Mouse (Mus musculus) midbrain, embryonic 16.5 days (tissue): ENCODE measurements around the gene Traf3ip3. TPM values are rescaled to one million over a fixed set of nuclear protein-coding genes. Genes with fewer than 3 reads are reported as not detected.
A peak's percentile ranks its signal among the peaks of the same experiment; 100 is the strongest.

Experiments
- ATAC-seq: fragments of 200-750 bp; cut with Nextera tagmentation; 2 replicates; pipeline ENCODE4 v1.8.0; 2017; ENCODE audit warnings: moderate TSS enrichment
- H3K27ac ChIP-seq: fragments of 300-500 bp; sonication (generic); 2 replicates; pipeline ENCODE4 v1.5.1; 2014; ENCODE audit warnings: mild to moderate bottlenecking, low read length, mixed read lengths
- H3K27me3 ChIP-seq: fragments of 300-500 bp; sonication (generic); 2 replicates; pipeline ENCODE4 v1.6.1; 2014; ENCODE audit warnings: low read depth, low read length, mixed read lengths; ENCODE audit not compliant: control insufficient read depth, insufficient read depth
- H3K36me3 ChIP-seq: fragments of 300-500 bp; sonication (generic); 2 replicates; pipeline ENCODE4 v1.6.1; 2014; ENCODE audit warnings: mild to moderate bottlenecking, low read length, moderate library complexity, mixed read lengths; ENCODE audit not compliant: control insufficient read depth, insufficient read depth
- H3K4me1 ChIP-seq: fragments of 300-500 bp; sonication (generic); 2 replicates; pipeline ENCODE4 v1.6.1; 2014; ENCODE audit warnings: mild to moderate bottlenecking, low read length, mixed read lengths; ENCODE audit not compliant: control insufficient read depth, insufficient read depth
- H3K4me2 ChIP-seq: fragments of 300-500 bp; sonication (generic); 2 replicates; pipeline ENCODE4 v1.6.1; 2014; ENCODE audit warnings: mild to moderate bottlenecking, low read length, mixed read lengths
- H3K4me3 ChIP-seq: fragments of 300-500 bp; sonication (generic); 2 replicates; pipeline ENCODE4 v1.5.1; 2014; ENCODE audit warnings: low read depth, mild to moderate bottlenecking, low read length, moderate library complexity, mixed read lengths
- H3K9ac ChIP-seq: fragments of 300-500 bp; sonication (generic); 2 replicates; pipeline ENCODE4 v1.6.1; 2014; ENCODE audit warnings: low read depth, low read length, mixed read lengths
- H3K9me3 ChIP-seq: fragments of 300-500 bp; sonication (generic); replicated peaks from 2 replicates; pipeline ENCODE4 v1.6.1; 2014; ENCODE audit warnings: mild to moderate bottlenecking, low read length, mixed read lengths; ENCODE audit not compliant: control insufficient read depth, poor library complexity, severe bottlenecking
- WGBS: fragments of 180-500 bp; shearing (Covaris S2); extraction: QIAGEN DNeasy Blood & Tissue Kit; methylation state at CpG from one replicate; pipeline ENCODE4 v1.1.7; 2014; 5-methylcytosine and 5-hydroxymethylcytosine counted together
- polyA plus RNA-seq: library from polyadenylated mRNA; unstranded; fragments of >200 nt; fragmentation: Nextera tagmentation; extraction: Ambion mirVana; gene quantifications from 2 replicates; pipeline ENCODE4 v1.2.1, GENCODE M21; 2015

Traf3ip3 gene
- polyA plus RNA-seq, 1 experiment from 2014 or later, result 1.1 TPM

DNA sequence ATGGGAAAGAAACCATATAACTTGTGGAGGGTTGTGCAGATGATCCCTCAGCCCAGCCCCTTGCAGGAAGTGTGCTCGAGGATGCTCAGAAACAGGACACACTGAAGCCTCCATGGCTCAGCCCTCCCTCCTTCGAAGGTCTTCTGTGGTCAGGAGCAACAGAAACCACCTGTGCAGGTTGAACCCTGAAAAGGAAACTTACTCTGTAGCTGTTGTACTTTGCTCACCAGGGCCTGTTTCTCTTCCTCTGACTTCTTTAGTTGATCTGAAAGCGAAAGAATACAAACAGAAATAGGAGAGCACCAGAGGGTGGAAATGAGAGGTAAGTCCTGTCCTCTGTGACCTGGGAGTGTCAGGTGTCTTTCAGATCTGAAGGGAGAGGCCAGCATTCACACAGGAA lies 20.4 kb downstream of the Traf3ip3 start:
- no peak overlapping the region for H3K4me3 ChIP-seq
- H3K4me2 ChIP-seq, result no peak overlapping the region
- no peaks in the 10 kb centered on the region for H3K4me1 ChIP-seq
- H3K27me3 ChIP-seq, result no peaks in the 10 kb centered on the region
- ATAC-seq, result no peak
- H3K36me3 ChIP-seq, result no peaks in the 10 kb centered on the region
- H3K27ac ChIP-seq, result no peak overlapping the region
- no peaks in the 10 kb centered on the region for H3K9me3 ChIP-seq
- WGBS, result 77% methylated on average over 3 of the region's 3 CpGs
- H3K9ac ChIP-seq, result no peak overlapping the region

GRCm38 (mm10) chr1:193174143-193174733 lies 27.3 kb downstream of the Traf3ip3 start:
- no peak overlapping the region for H3K27ac ChIP-seq
- peak overlapping the region; percentile 66 for H3K4me2 ChIP-seq
- no peak for ATAC-seq
- H3K9me3 ChIP-seq, result no peaks in the 10 kb centered on the region
- H3K9ac ChIP-seq, result 0 out of 2 replicates have a peak overlapping the region, but pooled peaks have one; percentile 71
- H3K36me3 ChIP-seq, result no peaks in the 10 kb centered on the region
- 94% methylated on average over 13 of the region's 13 CpGs for WGBS
- no peaks in the 10 kb centered on the region for H3K27me3 ChIP-seq
- H3K4me3 ChIP-seq, result peak overlapping the region; percentile 63
- H3K4me1 ChIP-seq, result peaks cover 14% of the 10 kb centered on the region

DNA sequence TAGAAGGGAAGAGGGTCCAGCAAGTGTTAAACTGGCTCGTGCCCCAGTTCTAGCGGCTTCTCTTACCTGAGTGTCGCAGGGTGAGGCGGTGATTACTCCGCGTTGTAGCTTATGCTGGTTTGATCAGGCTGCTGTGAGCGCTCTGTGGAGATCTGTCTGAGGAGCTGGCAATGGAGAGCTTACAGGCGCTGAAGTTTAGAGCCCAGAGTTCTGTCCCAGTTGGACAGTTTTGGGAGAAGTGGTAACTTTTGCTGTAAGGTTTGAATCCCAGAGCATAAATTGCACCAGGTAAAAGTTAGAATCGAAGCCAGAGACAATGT lies 27.7 kb downstream of the Traf3ip3 start:
- no peaks in the 10 kb centered on the region for H3K27me3 ChIP-seq
- WGBS, result 19% methylated on average over 9 of the region's 9 CpGs
- peaks cover 14% of the 10 kb centered on the region for H3K4me1 ChIP-seq
- peak overlapping the region; percentile 71 for H3K9ac ChIP-seq
- peak overlapping the region; percentile 63 for H3K4me3 ChIP-seq
- peak overlapping the region; percentile 66 for H3K4me2 ChIP-seq
- H3K27ac ChIP-seq, result peak overlapping the region; percentile 86
- no peak for ATAC-seq
- H3K36me3 ChIP-seq, result no peaks in the 10 kb centered on the region
- no peaks in the 10 kb centered on the region for H3K9me3 ChIP-seq

DNA sequence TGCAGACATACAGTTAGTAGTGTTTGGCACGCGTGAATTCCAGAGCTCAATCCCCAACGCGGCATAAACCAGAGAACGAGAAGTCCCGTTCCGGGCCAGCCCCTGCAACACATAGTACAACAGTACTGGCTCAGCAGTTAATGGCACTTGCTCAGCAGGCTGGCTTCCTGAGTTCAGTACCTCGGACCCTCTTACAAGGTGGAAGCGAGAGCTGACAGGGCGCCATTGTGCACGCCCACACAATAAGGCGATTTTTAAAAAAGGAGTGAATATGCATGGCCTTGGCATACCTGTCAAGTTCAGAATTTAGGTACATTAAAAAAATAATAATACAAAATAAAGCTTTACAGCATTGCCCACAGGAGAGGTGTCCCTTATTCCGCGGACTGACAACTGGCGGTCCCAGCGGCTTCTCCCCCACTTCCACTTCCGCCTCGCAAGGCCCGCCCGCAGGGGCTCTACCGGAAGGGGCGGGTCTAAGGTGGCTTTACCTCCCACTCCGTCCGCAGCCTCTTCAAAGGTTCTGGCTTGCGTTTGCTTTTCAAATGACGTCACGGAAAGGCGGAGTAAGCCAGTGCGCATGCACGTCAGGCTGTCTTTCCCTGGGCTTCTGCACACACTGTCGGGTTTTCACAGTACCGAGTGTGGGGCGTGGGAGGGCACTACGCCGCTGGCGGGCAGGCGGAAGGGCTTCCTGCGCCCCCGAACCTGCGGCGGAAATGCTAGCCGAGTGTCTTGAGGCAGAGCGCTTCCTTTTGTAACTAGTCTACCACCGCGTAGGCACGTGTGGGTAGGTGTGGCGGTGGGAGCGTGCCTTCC lies 28.3 kb downstream of the Traf3ip3 start:
- no peaks in the 10 kb centered on the region for H3K9me3 ChIP-seq
- H3K4me1 ChIP-seq, result peaks cover 14% of the 10 kb centered on the region
- peak; percentile 99 for ATAC-seq
- H3K36me3 ChIP-seq, result no peaks in the 10 kb centered on the region
- H3K4me2 ChIP-seq, result peak overlapping the region; percentile 73
- peak overlapping the region; percentile 86 for H3K27ac ChIP-seq
- no peaks in the 10 kb centered on the region for H3K27me3 ChIP-seq
- WGBS, result under 1% methylated on average over 48 of the region's 48 CpGs
- H3K9ac ChIP-seq, result peak overlapping the region; percentile 82
- peak overlapping the region; percentile 63 for H3K4me3 ChIP-seq

DNA sequence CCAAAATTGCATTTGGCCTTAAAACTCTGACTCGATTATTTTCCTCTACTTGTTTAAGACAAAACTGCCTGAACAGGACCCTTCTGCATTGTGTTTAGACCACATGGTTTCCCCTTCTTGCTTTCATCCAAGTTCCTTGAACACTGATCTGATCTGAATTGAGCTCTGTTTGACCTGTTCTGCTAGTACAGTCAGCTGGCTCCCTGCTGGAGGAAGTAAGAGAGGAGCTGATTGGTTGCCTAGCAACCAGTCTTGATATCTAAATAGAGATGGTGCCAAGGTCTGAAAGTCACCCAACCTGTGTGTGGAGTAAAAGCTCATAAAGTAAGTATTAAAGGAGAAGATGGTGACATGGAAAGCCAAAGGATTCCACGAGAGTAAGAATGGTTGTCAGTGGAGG lies 31.6 kb downstream of the Traf3ip3 start:
- no peaks in the 10 kb centered on the region for H3K36me3 ChIP-seq
- ATAC-seq, result no peak
- H3K4me1 ChIP-seq, result peaks cover 12% of the 10 kb centered on the region
- no peak overlapping the region for H3K27ac ChIP-seq
- H3K4me3 ChIP-seq, result no peak overlapping the region
- no peak overlapping the region for H3K4me2 ChIP-seq
- no peak overlapping the region for H3K9ac ChIP-seq
- 69% methylated on average over 2 of the region's 2 CpGs for WGBS
- no peaks in the 10 kb centered on the region for H3K27me3 ChIP-seq
- no peaks in the 10 kb centered on the region for H3K9me3 ChIP-seq

DNA sequence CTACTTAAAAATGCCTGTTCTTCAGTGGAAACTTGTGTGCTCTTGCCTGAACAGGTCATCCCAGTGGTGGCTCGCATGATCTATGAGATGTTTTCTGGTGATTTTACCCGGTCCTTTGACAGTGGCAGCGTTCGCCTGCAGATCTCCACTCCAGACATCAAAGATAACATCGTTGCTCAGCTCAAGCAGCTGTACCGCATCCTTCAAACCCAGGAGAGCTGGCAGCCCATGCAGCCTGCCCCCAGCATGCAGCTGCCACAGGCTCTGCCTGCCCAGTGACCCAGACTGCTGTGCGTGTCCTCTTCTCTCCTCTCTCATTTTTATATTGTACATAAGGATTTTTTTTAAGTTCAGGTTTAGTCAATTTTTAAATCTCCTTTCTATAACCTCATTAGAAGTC lies 32.3 kb downstream of the Traf3ip3 start:
- H3K9me3 ChIP-seq, result no peaks in the 10 kb centered on the region
- 87% methylated on average over 7 of the region's 7 CpGs for WGBS

GRCm38 (mm10) chr1:193167746-193168145 lies 33.8 kb downstream of the Traf3ip3 start, which contains the start of gene A130010J15Rik:
A130010J15Rik (plus strand) TSS chr1:193168046.
- peaks cover 12% of the 10 kb centered on the region; the same call in 1 of the 2 replicates for H3K4me1 ChIP-seq
- no peaks in the 10 kb centered on the region for H3K9me3 ChIP-seq
- H3K9ac ChIP-seq, result no peak within 1 kb of the TSS
- H3K36me3 ChIP-seq, result no peaks in the 10 kb centered on the region
- no peak within 1 kb of the TSS for H3K4me3 ChIP-seq
- no peak for ATAC-seq
- H3K27ac ChIP-seq, result no peak within 1 kb of the TSS
- H3K27me3 ChIP-seq, result no peaks in the 10 kb centered on the region
- no peak within 1 kb of the TSS for H3K4me2 ChIP-seq
- 89% methylated on average over 3 of the region's 3 CpGs for WGBS

More for the DNA sequence above, 32.3 kb downstream of the Traf3ip3 start:
- no peaks in the 10 kb centered on the region for H3K27me3 ChIP-seq
- H3K4me3 ChIP-seq, result no peak overlapping the region
- H3K9ac ChIP-seq, result no peak overlapping the region
- peaks cover 12% of the 10 kb centered on the region; the same call in 1 of the 2 replicates for H3K4me1 ChIP-seq
- no peak overlapping the region for H3K27ac ChIP-seq
- no peak overlapping the region for H3K4me2 ChIP-seq
- H3K36me3 ChIP-seq, result no peaks in the 10 kb centered on the region
- ATAC-seq, result no peak

- H3K27ac ChIP-seq, result no peak overlapping the region
- H3K4me3 ChIP-seq, result no peak overlapping the region
- H3K4me2 ChIP-seq, result peak overlapping the region; percentile 36; the same call in 1 of the 2 replicates
- no peaks in the 10 kb centered on the region for H3K9me3 ChIP-seq
- no peak overlapping the region for H3K9ac ChIP-seq
- no peak for ATAC-seq
- WGBS, result 17% methylated on average over 18 of the region's 18 CpGs
- no peaks in the 10 kb centered on the region for H3K36me3 ChIP-seq
- H3K4me1 ChIP-seq, result 0 out of 2 replicates have a peak, but pooled peaks cover 2% of the 10 kb centered on the region
- H3K27me3 ChIP-seq, result no peaks in the 10 kb centered on the region
Measured at GRCm38 (mm10) chr1:193160317-193161032, 41.0 kb downstream of the Traf3ip3 start.
